Mouse (Mus musculus): Measurements from ENCODE around the gene Dnmt3c.

The Dnmt3c gene

DNA sequence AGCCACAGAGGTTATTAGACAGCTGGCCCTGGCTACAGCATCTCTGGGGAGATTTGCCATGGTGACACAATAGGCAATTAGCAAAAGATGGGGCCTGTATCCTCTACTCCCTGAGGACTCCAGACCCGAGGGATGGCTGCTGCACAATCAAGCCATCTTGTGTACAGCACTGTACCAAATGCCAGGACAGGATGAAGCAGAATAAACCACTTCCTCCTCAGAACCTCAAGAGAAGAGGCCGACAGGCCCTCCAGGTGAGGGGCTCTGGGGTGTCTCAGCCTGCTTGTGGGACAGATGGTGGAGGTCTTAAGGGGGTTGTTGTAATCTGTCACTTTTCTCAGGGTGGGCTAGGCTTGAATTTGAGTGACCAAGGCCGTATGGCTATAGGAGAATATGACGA is 37.6 kb downstream of the Dnmt3c start:
- Histone ChIP-seq H3K4me3 (replicated peaks; ENCODE audit: low read length) (no peak overlapping the region), H3K9me3 (ENCODE audit: low read length) (no peaks in the 10 kb centered on the region), H3K36me3 (ENCODE audit: insufficient read depth, low read length) (no peaks in the 10 kb centered on the region), H3K4me1 (replicated peaks; ENCODE audit: low read depth, low read length) (no peaks in the 10 kb centered on the region), H3K27me3 (ENCODE audit: insufficient read depth, low read length) (peaks cover 3% of the 10 kb centered on the region; the same call in 1 of the 2 replicates)
- no peak for TF ChIP-seq POU5F1 (IDR thresholded peaks at IDR 0.05; ENCODE audit: borderline replicate concordance, low read length)
- TF ChIP-seq CTCF (conservative IDR thresholded peaks at IDR 0.05; ENCODE audit: low read length): no peak

DNA sequence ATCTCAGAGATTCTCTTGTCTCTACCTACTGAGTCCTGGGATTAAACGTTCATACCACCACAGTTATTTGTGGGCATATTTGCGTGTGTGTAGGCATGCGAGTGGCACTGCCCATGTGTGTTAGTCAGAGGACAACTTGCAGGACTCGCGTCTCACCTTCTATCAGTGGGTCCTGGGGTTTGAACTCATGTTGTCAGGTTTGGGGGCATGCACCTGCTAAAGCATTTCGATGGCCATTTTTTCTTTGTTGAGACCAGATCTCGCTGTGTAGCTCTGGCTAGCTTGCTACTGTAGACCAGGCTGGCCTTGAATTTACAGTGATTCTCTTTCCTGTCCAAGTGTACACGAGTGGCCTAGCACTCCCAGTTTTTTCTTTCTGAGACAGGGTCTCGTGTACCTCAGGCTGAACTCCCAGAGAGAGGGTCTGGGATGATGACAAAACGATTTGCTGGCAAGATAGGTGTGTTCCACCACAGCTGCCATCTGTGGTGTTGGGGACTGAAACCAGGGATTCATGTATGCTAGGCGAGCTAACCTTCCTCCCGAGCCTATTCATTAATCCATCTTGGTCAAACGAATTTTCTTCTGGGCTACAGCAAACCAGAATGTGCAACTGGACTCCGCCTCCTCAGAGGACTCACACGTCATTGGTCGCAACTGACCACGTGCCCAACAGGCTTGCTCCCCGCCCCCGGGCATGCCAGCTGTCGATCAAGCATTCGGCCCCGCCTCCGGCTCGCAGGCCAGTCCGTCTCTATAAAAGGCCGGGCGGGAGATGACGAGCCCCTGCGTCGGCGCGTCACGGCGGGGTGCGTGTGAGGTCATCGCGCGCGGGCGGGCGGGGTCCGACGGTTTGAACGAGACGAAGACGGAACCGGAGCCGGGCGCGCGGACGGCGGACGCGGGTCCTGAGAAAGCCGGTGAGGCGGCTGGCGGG is 44.3 kb downstream of the Dnmt3c start, which contains the start of gene Mapre1:
Mapre1 (plus strand) TSS at position 775 of the 937 bp plus-strand sequence.
- H3K36me3 ChIP-seq (ENCODE audit: insufficient read depth, low read length): peaks cover 14% of the 10 kb centered on the region
- TF ChIP-seq CTCF (conservative IDR thresholded peaks at IDR 0.05; ENCODE audit: low read length) (no peak), POU5F1 (IDR thresholded peaks at IDR 0.05; ENCODE audit: borderline replicate concordance, low read length) (no peak), NANOG (IDR thresholded peaks at IDR 0.05; ENCODE audit: borderline replicate concordance, low read length) (no peak)
- 0 out of 2 replicates have a peak, but pooled peaks cover 3% of the 10 kb centered on the region for H3K27me3 ChIP-seq (ENCODE audit: insufficient read depth, low read length)
- peak within 1 kb of the TSS; percentile 89 for H3K4me3 ChIP-seq (replicated peaks; ENCODE audit: low read length)
- H3K4me1 ChIP-seq (replicated peaks; ENCODE audit: low read depth, low read length): peaks cover 37% of the 10 kb centered on the region
- no peaks in the 10 kb centered on the region for H3K9me3 ChIP-seq (ENCODE audit: low read length)

DNA sequence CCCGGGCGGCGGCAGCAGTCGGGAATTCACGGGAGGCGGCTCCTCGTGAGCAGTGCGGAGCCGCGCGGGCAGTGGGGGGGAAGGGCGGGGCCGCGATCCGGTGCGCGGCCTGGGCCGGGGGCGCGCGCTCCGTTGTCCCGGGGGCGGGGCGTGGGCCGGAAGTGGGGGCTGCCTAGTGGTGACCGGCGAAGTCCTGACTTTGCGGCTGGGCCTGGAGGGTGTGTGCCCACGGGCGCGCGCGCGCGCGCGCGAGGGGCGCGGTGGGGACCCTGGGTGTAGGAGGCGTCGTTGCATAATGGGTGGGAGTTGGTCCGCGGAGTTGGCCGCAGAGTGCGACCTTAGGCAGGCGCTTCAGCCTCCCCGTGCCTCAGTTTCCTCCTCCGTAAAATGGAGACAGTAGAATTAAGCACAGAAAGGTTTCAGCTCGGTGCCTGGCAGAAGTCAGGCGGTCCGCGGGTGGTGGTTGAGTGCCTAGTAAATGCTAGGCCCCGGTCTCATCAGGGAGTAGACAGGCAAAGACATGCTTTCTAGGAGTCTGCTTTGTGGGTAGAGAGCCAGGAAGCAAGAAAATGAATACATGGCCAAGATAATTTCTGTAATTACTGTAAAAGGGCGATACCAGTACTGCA is 45.1 kb downstream of the Dnmt3c start:
- TF ChIP-seq CTCF (conservative IDR thresholded peaks at IDR 0.05; ENCODE audit: low read length): no peak
- no peak for TF ChIP-seq NANOG (IDR thresholded peaks at IDR 0.05; ENCODE audit: borderline replicate concordance, low read length)
- TF ChIP-seq POU5F1 (IDR thresholded peaks at IDR 0.05; ENCODE audit: borderline replicate concordance, low read length): no peak
- H3K4me1 ChIP-seq (replicated peaks; ENCODE audit: low read depth, low read length): peaks cover 40% of the 10 kb centered on the region
- no peaks in the 10 kb centered on the region for H3K27me3 ChIP-seq (ENCODE audit: insufficient read depth, low read length)
- peak overlapping the region; percentile 89 for H3K4me3 ChIP-seq (replicated peaks; ENCODE audit: low read length)
- H3K36me3 ChIP-seq (ENCODE audit: insufficient read depth, low read length): peaks cover 22% of the 10 kb centered on the region
- H3K9me3 ChIP-seq (ENCODE audit: low read length): no peaks in the 10 kb centered on the region

DNA sequence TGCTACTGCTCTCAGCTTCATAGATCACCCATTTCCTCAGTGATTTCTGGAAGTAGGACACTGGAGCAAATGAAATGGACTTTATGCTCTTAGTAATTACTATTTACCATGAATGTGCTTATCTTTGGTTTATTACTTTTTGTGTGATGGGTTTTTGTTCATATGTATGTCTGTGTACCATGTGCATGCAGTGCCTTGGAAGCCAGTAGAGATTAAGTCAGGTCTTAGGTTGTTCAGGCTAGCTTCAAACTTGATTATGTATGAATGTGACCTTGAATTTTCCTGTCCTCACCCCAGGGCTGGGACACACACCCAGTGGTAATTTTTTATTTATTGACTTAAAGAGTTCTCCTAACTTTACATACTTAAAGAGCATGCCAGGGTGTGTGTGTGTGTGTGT is 51.5 kb downstream of the Dnmt3c start:
- TF ChIP-seq NANOG (IDR thresholded peaks at IDR 0.05; ENCODE audit: borderline replicate concordance, low read length): no peak
- TF ChIP-seq CTCF (conservative IDR thresholded peaks at IDR 0.05; ENCODE audit: low read length): no peak
- TF ChIP-seq POU5F1 (IDR thresholded peaks at IDR 0.05; ENCODE audit: borderline replicate concordance, low read length): no peak

DNA sequence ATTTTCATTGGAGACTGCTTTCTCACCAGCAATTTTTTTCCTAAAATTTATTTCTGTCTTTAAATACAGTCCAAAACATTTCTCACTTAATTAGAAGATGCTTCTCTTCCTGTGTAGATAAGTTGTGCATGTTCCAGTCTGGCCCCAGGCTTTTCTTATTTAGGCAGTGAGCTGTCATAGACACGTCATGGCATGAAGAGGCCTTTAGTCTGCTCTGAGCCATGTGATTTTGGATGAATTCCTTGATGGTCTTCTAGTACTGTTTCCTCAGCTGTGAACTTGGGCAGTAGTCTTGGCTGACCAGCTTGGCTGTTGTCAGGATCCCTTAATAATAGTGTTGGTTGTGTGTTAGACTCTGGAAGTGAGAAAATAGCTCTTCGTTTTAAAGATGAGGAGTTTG is 53.9 kb downstream of the Dnmt3c start:
- Histone ChIP-seq H3K9me3 (ENCODE audit: low read length) (no peaks in the 10 kb centered on the region), H3K4me1 (replicated peaks; ENCODE audit: low read depth, low read length) (peaks cover 30% of the 10 kb centered on the region), H3K36me3 (ENCODE audit: insufficient read depth, low read length) (peaks cover 61% of the 10 kb centered on the region), H3K27me3 (ENCODE audit: insufficient read depth, low read length) (no peaks in the 10 kb centered on the region), H3K4me3 (replicated peaks; ENCODE audit: low read length) (no peak overlapping the region)
- no peak for TF ChIP-seq NANOG (IDR thresholded peaks at IDR 0.05; ENCODE audit: borderline replicate concordance, low read length)
- TF ChIP-seq POU5F1 (IDR thresholded peaks at IDR 0.05; ENCODE audit: borderline replicate concordance, low read length): no peak
- no peak for TF ChIP-seq CTCF (conservative IDR thresholded peaks at IDR 0.05; ENCODE audit: low read length)

More for the DNA sequence above, 51.5 kb downstream of the Dnmt3c start:
- Histone ChIP-seq H3K36me3 (ENCODE audit: insufficient read depth, low read length) (peaks cover 52% of the 10 kb centered on the region), H3K4me3 (replicated peaks; ENCODE audit: low read length) (no peak overlapping the region), H3K9me3 (ENCODE audit: low read length) (no peaks in the 10 kb centered on the region), H3K4me1 (replicated peaks; ENCODE audit: low read depth, low read length) (peaks cover 42% of the 10 kb centered on the region), H3K27me3 (ENCODE audit: insufficient read depth, low read length) (no peaks in the 10 kb centered on the region)

DNA sequence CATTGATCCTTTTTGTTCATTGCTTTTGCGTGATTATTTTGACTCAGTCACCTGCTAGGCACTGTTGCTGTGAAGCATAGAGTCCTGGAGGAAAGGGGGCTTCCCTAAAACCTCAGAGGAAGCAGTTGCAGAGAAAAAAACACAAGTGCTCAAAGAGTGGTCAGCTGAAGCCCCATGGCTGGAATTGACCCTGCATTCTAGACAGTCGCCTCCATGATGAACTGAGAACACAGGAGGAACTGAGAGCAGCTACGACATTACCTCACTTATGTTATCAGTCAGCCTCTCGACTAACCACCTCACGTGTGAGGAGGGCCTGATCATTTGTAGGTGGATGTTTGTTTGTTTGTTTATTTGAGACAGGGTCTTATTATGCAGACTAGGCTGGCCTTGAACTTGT is 65.7 kb downstream of the Dnmt3c start:
- Histone ChIP-seq H3K36me3 (ENCODE audit: insufficient read depth, low read length) (peaks cover 98% of the 10 kb centered on the region), H3K4me3 (replicated peaks; ENCODE audit: low read length) (no peak overlapping the region)
- TF ChIP-seq NANOG (IDR thresholded peaks at IDR 0.05; ENCODE audit: borderline replicate concordance, low read length): no peak
- TF ChIP-seq POU5F1 (IDR thresholded peaks at IDR 0.05; ENCODE audit: borderline replicate concordance, low read length): no peak
- TF ChIP-seq CTCF (conservative IDR thresholded peaks at IDR 0.05; ENCODE audit: low read length): no peak

DNA sequence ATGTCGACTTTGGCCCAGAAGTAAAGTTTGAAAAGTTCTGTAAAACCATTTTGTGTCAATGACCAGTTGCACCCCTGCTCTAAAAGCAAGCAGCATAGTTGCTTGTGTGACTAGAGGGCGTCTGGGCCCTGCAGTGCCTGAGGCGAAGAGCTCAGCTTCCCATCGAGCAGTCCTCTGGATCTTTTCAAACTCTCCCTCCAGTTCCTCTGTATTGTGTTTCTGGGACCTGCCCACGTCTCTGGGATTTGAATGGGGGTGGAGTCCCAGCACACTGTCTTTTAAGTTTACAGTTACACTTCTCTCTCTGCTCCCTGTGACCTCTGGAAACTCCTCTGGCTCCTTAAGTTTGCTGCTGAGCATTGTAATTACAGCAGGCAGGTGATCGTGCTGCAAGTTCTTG is 71.0 kb downstream of the Dnmt3c start:
- TF ChIP-seq NANOG (IDR thresholded peaks at IDR 0.05; ENCODE audit: borderline replicate concordance, low read length) (no peak), POU5F1 (IDR thresholded peaks at IDR 0.05; ENCODE audit: borderline replicate concordance, low read length) (no peak), CTCF (conservative IDR thresholded peaks at IDR 0.05; ENCODE audit: low read length) (no peak)
- Histone ChIP-seq H3K4me3 (replicated peaks; ENCODE audit: low read length) (no peak overlapping the region), H3K27me3 (ENCODE audit: insufficient read depth, low read length) (no peaks in the 10 kb centered on the region), H3K4me1 (replicated peaks; ENCODE audit: low read depth, low read length) (peaks cover 23% of the 10 kb centered on the region), H3K9me3 (ENCODE audit: low read length) (no peaks in the 10 kb centered on the region), H3K36me3 (ENCODE audit: insufficient read depth, low read length) (peaks cover 77% of the 10 kb centered on the region)

More for the DNA sequence above, 65.7 kb downstream of the Dnmt3c start:
- Histone ChIP-seq H3K9me3 (ENCODE audit: low read length) (no peaks in the 10 kb centered on the region), H3K4me1 (replicated peaks; ENCODE audit: low read depth, low read length) (peaks cover 8% of the 10 kb centered on the region), H3K27me3 (ENCODE audit: insufficient read depth, low read length) (no peaks in the 10 kb centered on the region)

DNA sequence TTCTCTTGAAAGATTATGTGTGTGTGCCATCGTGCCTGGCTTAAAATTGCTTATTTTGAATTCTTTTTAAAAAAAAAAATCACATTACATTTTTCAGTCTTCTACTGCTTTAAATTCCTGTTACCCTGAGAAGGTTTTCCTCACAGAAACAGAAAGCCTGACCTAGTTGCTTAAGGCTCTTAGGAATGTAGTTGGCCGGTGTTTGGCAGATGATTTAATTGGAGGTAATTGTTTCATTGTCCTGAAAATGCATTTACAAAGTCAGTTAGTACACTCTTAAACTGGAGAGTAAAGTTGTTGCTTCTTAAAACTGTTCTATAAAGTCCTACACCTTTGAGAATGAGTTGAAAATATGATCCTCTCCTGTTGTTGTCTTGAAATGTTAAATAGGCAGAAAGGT is 72.4 kb downstream of the Dnmt3c start:
- no peak overlapping the region for H3K4me3 ChIP-seq (replicated peaks; ENCODE audit: low read length)
- no peaks in the 10 kb centered on the region for H3K27me3 ChIP-seq (ENCODE audit: insufficient read depth, low read length)
- H3K4me1 ChIP-seq (replicated peaks; ENCODE audit: low read depth, low read length): peaks cover 35% of the 10 kb centered on the region
- peaks cover 68% of the 10 kb centered on the region for H3K36me3 ChIP-seq (ENCODE audit: insufficient read depth, low read length)
- no peaks in the 10 kb centered on the region for H3K9me3 ChIP-seq (ENCODE audit: low read length)
- TF ChIP-seq NANOG (IDR thresholded peaks at IDR 0.05; ENCODE audit: borderline replicate concordance, low read length): no peak
- TF ChIP-seq POU5F1 (IDR thresholded peaks at IDR 0.05; ENCODE audit: borderline replicate concordance, low read length): no peak
- no peak for TF ChIP-seq CTCF (conservative IDR thresholded peaks at IDR 0.05; ENCODE audit: low read length)

All from E14TG2a.4 (cell line).